19 mouse cellular contexts compared by ENCODE assay signal in the genomic region with DNA sequence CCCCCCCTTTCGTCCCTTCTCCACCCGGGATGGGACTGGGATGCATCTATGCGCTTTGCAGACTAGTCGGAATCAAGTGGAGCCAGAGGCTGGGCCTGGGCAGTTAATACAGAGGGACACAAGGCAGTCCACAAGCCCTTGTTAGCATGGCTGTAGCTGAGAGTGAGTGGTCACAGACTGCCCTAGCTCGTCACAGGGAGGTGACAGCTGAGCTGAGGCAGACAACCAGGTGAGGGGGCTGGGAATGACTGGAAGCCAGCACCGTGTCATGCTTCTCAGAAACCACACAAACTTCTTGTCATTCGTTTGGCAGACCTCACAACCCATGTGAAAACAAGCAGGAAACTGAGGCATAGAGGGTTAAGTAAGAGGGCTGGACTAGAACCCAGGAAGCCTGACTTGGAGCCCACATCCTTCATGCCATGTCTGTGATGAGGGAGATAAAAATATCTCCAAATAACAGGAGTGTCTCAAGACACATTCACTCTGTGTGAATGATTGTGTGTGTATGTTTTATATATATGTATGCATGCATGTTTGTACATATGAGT. TPM values are rescaled to one million over a fixed set of nuclear protein-coding genes. Genes with fewer than 3 reads are reported as not detected.
"Had no signal": no experiment of that assay in that cellular context is flagged by ENCODE, and none has a peak within 500 bp of the region (broad histone marks: within the 10 kb centered on the region; RNA-seq: fewer than 3 reads in every experiment).

No protein-coding gene starts in this region.

- H3K9me3 ChIP-seq: limb, embryonic 15.5 days; midbrain, embryonic 15.5 days; neural tube, embryonic 12.5 days had no signal

- H3K9ac ChIP-seq: limb, embryonic 15.5 days; liver, embryonic 14.5 days; midbrain, embryonic 15.5 days; neural tube, embryonic 12.5 days had no signal

- H3K4me2 ChIP-seq: limb, embryonic 15.5 days; midbrain, embryonic 11.5 days; midbrain, embryonic 15.5 days; neural tube, embryonic 12.5 days had no signal

- ATAC-seq: lung, postnatal 0 days; midbrain, embryonic 15.5 days had no signal

- DNase-seq: kidney, postnatal 36 days; layer of hippocampus, adult 9-11 months; layer of hippocampus, postnatal 36 days; lung, adult 18-20 months; lung, postnatal 36 days; retina, postnatal 1 day; right cerebral cortex, postnatal 4 days; spleen, adult 18-20 months; thymus, adult 18-20 months; thymus, postnatal 14 days had no signal

- H3K36me3 ChIP-seq: limb, embryonic 15.5 days; midbrain, embryonic 15.5 days; neural tube, embryonic 12.5 days had no signal

- H3K27ac ChIP-seq: kidney, postnatal 0 days; limb, embryonic 15.5 days; liver, embryonic 14.5 days; midbrain, embryonic 15.5 days; neural tube, embryonic 12.5 days had no signal

- H3K4me3 ChIP-seq: limb, embryonic 15.5 days; midbrain, embryonic 15.5 days; neural tube, embryonic 12.5 days had no signal

RNA-seq across cellular contexts. Expression of a gene that starts 10.8 kb away (rescaled TPM):
- total RNA-seq: megakaryocyte progenitor cell, adult 5-6 weeks; monocyte, adult 5-6 weeks had no signal
